Mouse (Mus musculus) hindbrain, postnatal 0 days (tissue): Measurements from ENCODE around the gene Zfp296. TPM values are rescaled to one million over a fixed set of nuclear protein-coding genes. Genes with fewer than 3 reads are reported as not detected.
A peak's percentile ranks its signal among the peaks of the same experiment; 100 is the strongest.

Experiments used
- ATAC-seq: fragments of 200-750 bp; cut with Nextera tagmentation; 2 replicates; pipeline ENCODE4 v1.8.0; 2017; ENCODE audit warnings: mild to moderate bottlenecking, moderate TSS enrichment, moderate library complexity
- DNase-seq: peaks from one replicate; pipeline ENCODE4 v3.0.0-alpha.2; 2015; ENCODE audit warnings: low spot score
- H3K27ac ChIP-seq: fragments of 300-500 bp; sonication (generic); 2 replicates; pipeline ENCODE4 v1.5.1; 2014; ENCODE audit warnings: mild to moderate bottlenecking
- H3K27me3 ChIP-seq: fragments of 300-500 bp; sonication (generic); 2 replicates; pipeline ENCODE4 v1.6.1; 2014; ENCODE audit warnings: low read length, mixed read lengths; ENCODE audit not compliant: insufficient read depth
- H3K36me3 ChIP-seq: fragments of 300-500 bp; sonication (generic); 2 replicates; pipeline ENCODE4 v1.6.1; 2014; ENCODE audit warnings: low read length, mixed read lengths; ENCODE audit not compliant: insufficient read depth
- H3K4me1 ChIP-seq: fragments of 300-500 bp; sonication (generic); 2 replicates; pipeline ENCODE4 v1.6.1; 2014; ENCODE audit warnings: antibody characterized with exemption, low read length, mixed read lengths; ENCODE audit not compliant: insufficient read depth
- H3K4me2 ChIP-seq: fragments of 300-500 bp; sonication (generic); 2 replicates; pipeline ENCODE4 v1.6.1; 2014; ENCODE audit warnings: low read depth, mild to moderate bottlenecking, low read length, moderate library complexity, mixed read lengths
- H3K4me3 ChIP-seq: fragments of 300-500 bp; sonication (generic); 2 replicates; pipeline ENCODE4 v1.5.1; 2014; ENCODE audit warnings: low read length
- H3K9ac ChIP-seq: fragments of 300-500 bp; sonication (generic); replicated peaks from 2 replicates; pipeline ENCODE4 v1.6.1; 2014; ENCODE audit warnings: mild to moderate bottlenecking, low read length, moderate library complexity, mixed read lengths
- H3K9me3 ChIP-seq: fragments of 300-500 bp; sonication (generic); 2 replicates; pipeline ENCODE4 v1.6.1; 2016; ENCODE audit warnings: low read length, mixed read lengths
- CTCF ChIP-seq: IDR thresholded peaks from 2 replicates; pipeline ENCODE4 v1.5.1; 2016; ENCODE audit warnings: antibody characterized with exemption, control low read depth, low read depth
- WGBS: fragments of 180-500 bp; shearing (Covaris S2); extraction: QIAGEN DNeasy Blood & Tissue Kit; methylation state at CpG from one replicate; pipeline ENCODE4 v1.1.7; 2014; 5-methylcytosine and 5-hydroxymethylcytosine counted together
- polyA plus RNA-seq: library from polyadenylated mRNA; unstranded; fragments of >200 nt; fragmentation: Nextera tagmentation; extraction: Ambion mirVana; gene quantifications from 2 replicates; pipeline ENCODE4 v1.2.1, GENCODE M21; 2015
- total RNA-seq: library from RNA; depleted of rRNA; stranded (reverse); fragments of >200 nt; gene quantifications from 2 replicates; pipeline ENCODE4 v1.2.3, GENCODE M21; 2014

Zfp296 gene
- total and polyA plus RNA-seq, 2 experiments from 2014 or later, result not detected

DNA sequence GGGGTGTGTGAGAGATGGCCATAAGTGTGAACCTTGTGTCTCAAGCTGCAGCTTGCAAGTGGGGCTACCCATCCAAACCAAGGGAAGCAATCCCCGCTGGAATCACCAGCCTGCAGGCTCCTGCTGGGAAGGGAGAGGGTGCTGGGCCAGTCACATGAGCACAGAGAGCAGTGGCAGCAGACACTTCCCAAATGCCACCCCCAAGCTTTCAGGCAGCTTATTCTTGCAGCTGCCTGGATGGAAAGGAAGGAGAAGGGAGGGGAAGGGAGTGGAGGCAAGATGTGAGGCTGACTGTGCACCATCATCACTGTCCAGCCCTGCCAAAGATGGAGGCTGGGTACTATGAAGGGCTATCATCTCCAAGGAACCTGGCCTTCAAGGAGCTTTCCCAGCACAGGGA lies 22.9 kb upstream of the Zfp296 start:
- Histone ChIP-seq H3K4me2 (no peak overlapping the region), H3K4me3 (no peak overlapping the region), H3K4me1 (peaks cover 21% of the 10 kb centered on the region), H3K9ac (no peak overlapping the region), H3K27ac (no peak overlapping the region), H3K9me3 (no peaks in the 10 kb centered on the region), H3K27me3 (no peaks in the 10 kb centered on the region), H3K36me3 (0 out of 2 replicates have a peak, but pooled peaks cover 4% of the 10 kb centered on the region)
- TF ChIP-seq CTCF, result no peak
- ATAC-seq, result no peak
- WGBS, result 64% methylated on average over 1 of the region's 1 CpGs
- no peak for DNase-seq

GRCm38 (mm10) chr7:19557086-19557485 lies 20.0 kb upstream of the Zfp296 start:
- 92% methylated on average over 2 of the region's 2 CpGs for WGBS
- DNase-seq (no peak), ATAC-seq (no peak)
- no peak for TF ChIP-seq CTCF
- 0 out of 2 replicates have a peak, but pooled peaks cover 4% of the 10 kb centered on the region for H3K36me3 ChIP-seq
- H3K4me1 ChIP-seq, result peaks cover 37% of the 10 kb centered on the region
- no peak overlapping the region for H3K4me2 ChIP-seq
- no peaks in the 10 kb centered on the region for H3K9me3 ChIP-seq
- no peaks in the 10 kb centered on the region for H3K27me3 ChIP-seq
- H3K27ac ChIP-seq, result no peak overlapping the region
- H3K4me3 ChIP-seq, result no peak overlapping the region
- no peak overlapping the region for H3K9ac ChIP-seq

- ATAC-seq (no peak), DNase-seq (no peak)
- Histone ChIP-seq H3K9ac (no peak overlapping the region), H3K9me3 (no peaks in the 10 kb centered on the region), H3K27ac (no peak overlapping the region), H3K4me1 (peaks cover 37% of the 10 kb centered on the region), H3K4me2 (peak overlapping the region; percentile 96), H3K36me3 (0 out of 2 replicates have a peak, but pooled peaks cover 4% of the 10 kb centered on the region), H3K27me3 (no peaks in the 10 kb centered on the region), H3K4me3 (no peak overlapping the region)
- 94% methylated on average over 6 of the region's 6 CpGs for WGBS
- no peak for TF ChIP-seq CTCF
Observed at GRCm38 (mm10) chr7:19557982-19558900, 18.8 kb upstream of the Zfp296 start.

- H3K36me3 ChIP-seq, result 0 out of 2 replicates have a peak, but pooled peaks cover 4% of the 10 kb centered on the region
- no peak overlapping the region for H3K9ac ChIP-seq
- H3K27me3 ChIP-seq, result no peaks in the 10 kb centered on the region
- peak overlapping the region; percentile 96 for H3K4me2 ChIP-seq
- H3K4me3 ChIP-seq, result no peak overlapping the region
- DNase-seq (no peak), ATAC-seq (no peak)
- H3K27ac ChIP-seq, result no peak overlapping the region
- peak; percentile 62 for TF ChIP-seq CTCF
- 51% methylated on average over 2 of the region's 2 CpGs for WGBS
- H3K4me1 ChIP-seq, result peaks cover 37% of the 10 kb centered on the region
- H3K9me3 ChIP-seq, result no peaks in the 10 kb centered on the region
Observed at GRCm38 (mm10) chr7:19558965-19559364, 18.1 kb upstream of the Zfp296 start.

DNA sequence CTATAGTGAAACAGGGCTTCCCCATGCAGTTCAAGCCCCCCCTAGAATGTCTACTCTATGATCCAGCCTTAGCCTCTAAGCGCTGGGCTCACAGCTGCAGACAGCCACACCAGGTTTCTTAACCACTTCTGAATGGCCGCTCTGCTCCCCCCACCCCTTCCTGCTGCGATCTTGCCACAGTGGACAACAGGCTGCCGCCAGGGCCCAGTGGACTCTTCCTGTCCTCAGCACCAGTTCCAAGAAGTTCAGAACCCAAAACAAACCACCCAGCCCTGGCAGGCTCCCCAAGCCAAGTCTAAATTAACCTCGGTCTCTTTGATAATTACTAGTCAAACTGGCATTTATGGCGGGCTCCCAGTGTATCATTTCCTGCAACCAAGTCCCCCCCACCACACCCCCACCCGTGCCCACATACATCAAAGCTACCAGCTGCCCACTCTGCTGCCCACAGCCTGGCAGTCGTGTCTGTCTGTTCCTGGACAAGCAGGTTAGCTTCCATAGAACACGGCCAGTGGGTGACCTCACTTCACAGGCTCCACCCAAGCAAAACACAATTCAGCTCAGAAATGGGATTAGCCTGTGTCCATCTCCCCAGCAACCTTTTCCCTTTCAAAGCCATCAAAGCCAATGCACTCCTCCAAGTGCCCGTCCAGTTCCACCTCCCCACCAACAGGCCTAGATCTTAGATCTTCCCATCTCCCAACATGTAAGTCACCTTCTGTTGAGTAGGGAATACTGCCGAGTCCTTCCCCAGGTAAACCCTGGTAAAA lies 16.4 kb upstream of the Zfp296 start:
- Histone ChIP-seq H3K27me3 (no peaks in the 10 kb centered on the region), H3K4me1 (peaks cover 37% of the 10 kb centered on the region), H3K4me2 (peak overlapping the region; percentile 96), H3K4me3 (peak overlapping the region; percentile 90), H3K9me3 (no peaks in the 10 kb centered on the region), H3K36me3 (peaks cover 16% of the 10 kb centered on the region), H3K27ac (peak overlapping the region; percentile 85), H3K9ac (peak overlapping the region; percentile 97)
- 20% methylated on average over 11 of the region's 11 CpGs for WGBS
- DNase-seq, result peak; percentile 36
- ATAC-seq, result no peak
- TF ChIP-seq CTCF, result no peak

GRCm38 (mm10) chr7:19561431-19561764 lies 15.7 kb upstream of the Zfp296 start:
- H3K27ac ChIP-seq, result peak overlapping the region; percentile 85
- H3K27me3 ChIP-seq, result no peaks in the 10 kb centered on the region
- no peak for TF ChIP-seq CTCF
- ATAC-seq (no peak), DNase-seq (no peak)
- peak overlapping the region; percentile 97 for H3K9ac ChIP-seq
- H3K9me3 ChIP-seq, result no peaks in the 10 kb centered on the region
- peak overlapping the region; percentile 96 for H3K4me2 ChIP-seq
- WGBS, result under 1% methylated on average over 11 of the region's 11 CpGs
- peaks cover 37% of the 10 kb centered on the region for H3K4me1 ChIP-seq
- peaks cover 12% of the 10 kb centered on the region for H3K36me3 ChIP-seq
- peak overlapping the region; percentile 90 for H3K4me3 ChIP-seq
